Mouse (Mus musculus): Measurements from ENCODE around the gene Apba3.

DNA sequence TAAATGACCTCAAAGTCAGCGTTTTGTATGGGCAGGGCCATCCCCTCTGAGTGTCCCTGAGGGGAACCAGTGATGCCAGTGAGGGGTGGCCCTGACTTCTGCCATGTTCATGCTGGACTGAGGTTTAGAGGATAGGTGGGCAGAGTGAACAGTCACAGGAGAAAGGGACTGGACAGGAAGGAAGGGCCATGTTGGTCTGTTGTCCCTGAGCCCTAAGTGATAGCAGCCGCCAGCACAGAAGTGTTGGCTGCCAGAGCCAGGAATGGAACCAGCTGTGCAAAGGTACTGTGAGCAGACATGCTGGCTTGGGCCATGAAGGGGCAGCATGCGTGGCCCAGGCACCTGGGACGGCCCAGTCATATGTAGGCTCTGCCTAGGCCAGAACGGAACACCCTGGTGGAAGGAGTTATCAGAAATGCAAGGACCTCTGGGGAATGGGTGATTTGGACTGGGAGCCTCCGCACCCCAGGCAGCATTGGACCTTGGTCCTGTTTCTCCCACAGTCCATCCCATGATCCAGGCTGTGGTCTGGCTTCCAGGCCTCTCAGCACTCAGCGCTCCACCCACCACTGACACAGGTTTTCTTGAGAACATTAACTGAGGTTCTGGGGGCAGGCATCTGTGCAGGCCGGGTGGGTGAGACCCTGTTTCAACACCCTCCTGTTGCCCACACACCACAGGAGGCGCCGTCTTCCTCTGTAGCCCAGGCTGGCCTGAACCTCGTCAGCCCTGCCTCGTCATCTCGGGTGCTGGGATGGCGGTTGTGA, 33.0 kb downstream of the Apba3 start:
- TF ChIP-seq POLR2A (IDR thresholded peaks at IDR 0.05; ENCODE audit: control insufficient read depth, extremely low read depth, insufficient read depth, low read length, poor library complexity): no peak
- no peak for TF ChIP-seq CTCF (IDR thresholded peaks at IDR 0.05; ENCODE audit: borderline replicate concordance, control insufficient read depth, extremely low read depth, insufficient read depth, low read length, poor library complexity)

All from thymus, adult 2 months (tissue).